Mouse (Mus musculus) bone marrow, adult 2 months (tissue): ENCODE results near the gene Mzf1.

Experiments used
- CTCF ChIP-seq: fragments of 200-500 bp; IDR thresholded peaks from 2 replicates; pipeline ENCODE4 v1.5.1; 2011; ENCODE audit warnings: low read length, control low read depth; ENCODE audit not compliant: control insufficient read depth, insufficient read depth
- POLR2A ChIP-seq: fragments of 200-500 bp; IDR thresholded peaks from 2 replicates; pipeline ENCODE4 v1.6.1; 2011; ENCODE audit warnings: low read depth, mild to moderate bottlenecking, control low read depth, low read length, borderline replicate concordance; ENCODE audit not compliant: control insufficient read depth

DNA sequence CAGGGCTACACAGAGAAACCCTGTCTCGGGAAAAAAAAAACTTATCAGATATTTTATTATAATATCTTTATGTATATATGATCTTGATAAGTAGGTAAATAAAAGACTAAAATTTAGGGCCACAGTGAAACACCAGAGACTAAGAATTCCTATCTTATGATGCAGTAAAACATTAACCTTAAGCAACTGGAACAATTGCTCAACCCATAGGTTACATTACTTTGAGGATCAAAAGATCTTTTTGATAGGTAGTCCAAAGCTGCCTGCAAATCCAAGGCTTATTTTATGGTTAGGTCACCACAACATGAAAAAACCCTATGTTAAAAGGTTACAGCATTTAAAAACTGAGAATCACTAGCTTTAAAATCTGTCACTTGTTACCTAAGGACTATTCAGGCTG, 53.0 kb downstream of the Mzf1 start:
- no peak for TF ChIP-seq CTCF
- no peak for TF ChIP-seq POLR2A
